Mouse (Mus musculus): ENCODE measurements at regions not wholly inside any gene's neighbourhood (a gene's known extent, or its start where the extent isn't known, plus 50 kb on each side); places are given as distances from the start of the nearest gene placed in this dataset.

- no peak for DNase-seq
Observed at GRCm38 (mm10) chr7:70452816-70453215, 86.3 kb upstream of the Nr2f2 start.

- no peak for DNase-seq
Observed at GRCm38 (mm10) chr7:70438908-70439307, 72.4 kb upstream of the Nr2f2 start.

- peak; percentile 47 for DNase-seq
Observed at GRCm38 (mm10) chr7:70433838-70434237, 67.3 kb upstream of the Nr2f2 start.

GRCm38 (mm10) chr7:70433358-70433757 is 66.8 kb upstream of the Nr2f2 start:
- DNase-seq: no peak

- no peak for DNase-seq
Observed at GRCm38 (mm10) chr7:70431712-70432111, 65.2 kb upstream of the Nr2f2 start.

GRCm38 (mm10) chr7:70429326-70429725 is 62.8 kb upstream of the Nr2f2 start:
- no peak for DNase-seq

- DNase-seq: no peak
Observed at GRCm38 (mm10) chr7:70424231-70424620, 57.7 kb upstream of the Nr2f2 start.

- DNase-seq: no peak
Observed at GRCm38 (mm10) chr7:70423524-70424230, 57.1 kb upstream of the Nr2f2 start.

GRCm38 (mm10) chr7:70416185-70416941 is 49.8 kb upstream of the Nr2f2 start:
- DNase-seq: no peak
